Comparison of ENCODE assay signal across 8 mouse cellular contexts in genomic region chr4:129057533-129058206, GRCm38 (mm10). TPM values are rescaled to one million over a fixed set of nuclear protein-coding genes. Genes with fewer than 3 reads are reported as not detected.
DNase-seq lines count a peak whose midpoint lies in the region; ATAC-seq lines count a peak whose summit lies in the region.

No protein-coding gene starts in this region.

- H3K4me2 ChIP-seq in embryonic facial prominence, embryonic 14.5 days (ENCODE audit: low read depth, low read length) = peak overlapping the region; percentile 94
- H3K4me2 ChIP-seq in kidney, embryonic 14.5 days (replicated peaks; ENCODE audit: low read depth, low read length) = peak overlapping the region; percentile 100
- H3K4me2 ChIP-seq in limb, embryonic 15.5 days = peak overlapping the region; percentile 96

- H3K4me1 ChIP-seq in embryonic facial prominence, embryonic 14.5 days (ENCODE audit: control insufficient read depth, insufficient read depth, low read length) = peaks cover 10% of the 10 kb centered on the region
- peaks cover 9% of the 10 kb centered on the region for H3K4me1 ChIP-seq in kidney, embryonic 14.5 days (ENCODE audit: control insufficient read depth, insufficient read depth, low read length)
- H3K4me1 ChIP-seq in limb, embryonic 15.5 days = peaks cover 9% of the 10 kb centered on the region

- no peaks in the 10 kb centered on the region for H3K27me3 ChIP-seq in embryonic facial prominence, embryonic 14.5 days (replicated peaks; ENCODE audit: control insufficient read depth, insufficient read depth, low read length)
- no peaks in the 10 kb centered on the region for H3K27me3 ChIP-seq in kidney, embryonic 14.5 days (ENCODE audit: control insufficient read depth, insufficient read depth, low read length)
- H3K27me3 ChIP-seq in limb, embryonic 15.5 days = no peaks in the 10 kb centered on the region

- H3K9ac ChIP-seq in embryonic facial prominence, embryonic 14.5 days (ENCODE audit: low read depth, low read length) = peak overlapping the region; percentile 90
- H3K9ac ChIP-seq in kidney, embryonic 14.5 days (ENCODE audit: low read depth, low read length) = peak overlapping the region; percentile 94
- peak overlapping the region; percentile 91 for H3K9ac ChIP-seq in limb, embryonic 15.5 days

- peak overlapping the region; percentile 87 for H3K4me3 ChIP-seq in embryonic facial prominence, embryonic 14.5 days (ENCODE audit: low read depth, low read length)
- peak overlapping the region; percentile 85 for H3K4me3 ChIP-seq in kidney, embryonic 14.5 days (ENCODE audit: low read length)
- peak overlapping the region; percentile 83 for H3K4me3 ChIP-seq in limb, embryonic 15.5 days

- peak overlapping the region; percentile 88 for H3K27ac ChIP-seq in embryonic facial prominence, embryonic 14.5 days (replicated peaks; ENCODE audit: low read depth, low read length)
- H3K27ac ChIP-seq in kidney, embryonic 14.5 days (ENCODE audit: low read depth, low read length) = peak overlapping the region; percentile 78
- peak overlapping the region; percentile 91 for H3K27ac ChIP-seq in limb, embryonic 15.5 days

- H3K9me3 ChIP-seq in embryonic facial prominence, embryonic 14.5 days (ENCODE audit: control insufficient read depth, low read length) = no peaks in the 10 kb centered on the region
- H3K9me3 ChIP-seq in kidney, embryonic 14.5 days (ENCODE audit: control insufficient read depth, low read length) = no peaks in the 10 kb centered on the region
- no peaks in the 10 kb centered on the region for H3K9me3 ChIP-seq in limb, embryonic 15.5 days

- 7% methylated on average over 21 of the region's 44 CpGs for WGBS in embryonic facial prominence, embryonic 14.5 days
- 4% methylated on average over 44 of the region's 44 CpGs for WGBS in kidney, embryonic 14.5 days
- 4% methylated on average over 35 of the region's 44 CpGs for WGBS in limb, embryonic 15.5 days

- DNase-seq in 3T3-L1 (ENCODE audit: low read depth, low spot score) = peak; percentile 87
- peak; percentile 93 to 94 for DNase-seq in adrenal gland, postnatal 4 days (ENCODE audit: low spot score in 2 of 2)
- peak; percentile 98 for DNase-seq in embryonic facial prominence, embryonic 14.5 days (ENCODE audit: low spot score)
- DNase-seq in heart, adult 9 months (ENCODE audit: low spot score in 2 of 2) = peak; percentile 95 to 96
- peak; percentile 86 to 95 for DNase-seq in monocyte, adult 2 months (ENCODE audit: low read depth in 1 of 2, low spot score in 2 of 2)
- peak; percentile 96 to 97 for DNase-seq in spleen, postnatal 36 days (ENCODE audit: low spot score in 2 of 2)

- H3K36me3 ChIP-seq in embryonic facial prominence, embryonic 14.5 days (ENCODE audit: control insufficient read depth, insufficient read depth, low read length) = no peaks in the 10 kb centered on the region
- no peaks in the 10 kb centered on the region for H3K36me3 ChIP-seq in kidney, embryonic 14.5 days (ENCODE audit: control insufficient read depth, insufficient read depth, low read length)
- H3K36me3 ChIP-seq in limb, embryonic 15.5 days = no peaks in the 10 kb centered on the region

- ATAC-seq in embryonic facial prominence, embryonic 14.5 days (ENCODE audit: low read depth) = peak; percentile 96
- ATAC-seq in kidney, embryonic 14.5 days (ENCODE audit: low FRiP score, low TSS enrichment) = peak; percentile 96
- peak; percentile 94 for ATAC-seq in limb, embryonic 15.5 days (ENCODE audit: insufficient number of reproducible peaks, low FRiP score, low TSS enrichment, low read depth)

RNA-seq across cellular contexts. Expression of gene Rnf19b, which starts 0.4 kb away (rescaled TPM):
- 10 to 100 TPM; 23.1 to 24.6 TPM for total RNA-seq in adrenal gland, postnatal 4 days (2021)
- polyA plus RNA-seq in embryonic facial prominence, embryonic 14.5 days (2014; fragmentation: Nextera tagmentation; extraction: Ambion mirVana) = 9.7 and 11.3 TPM in 2 replicates
- polyA plus RNA-seq in kidney, embryonic 14.5 days (2014; fragmentation: Nextera tagmentation; extraction: Ambion mirVana) = 6.0 and 7.6 TPM in 2 replicates
- 9.6 and 11.5 TPM in 2 replicates for polyA plus RNA-seq in limb, embryonic 15.5 days (2015; fragmentation: Nextera tagmentation; extraction: Ambion mirVana)

RNA-seq across cellular contexts. Expression of gene Tmem54, which starts 47.7 kb away (rescaled TPM):
- 1 to 10 TPM in 1 of 2 experiments, not detected in 1; 1.1 TPM for total RNA-seq in adrenal gland, postnatal 4 days (2021)
- 6.9 and 8.4 TPM in 2 replicates for polyA plus RNA-seq in embryonic facial prominence, embryonic 14.5 days (2014; fragmentation: Nextera tagmentation; extraction: Ambion mirVana)
- 8.5 and 10.0 TPM in 2 replicates for polyA plus RNA-seq in kidney, embryonic 14.5 days (2014; fragmentation: Nextera tagmentation; extraction: Ambion mirVana)
- polyA plus RNA-seq in limb, embryonic 15.5 days (2015; fragmentation: Nextera tagmentation; extraction: Ambion mirVana) = 27.5 and 32.3 TPM in 2 replicates

Comparison
In these comparisons a context has a peak if more than half of its experiments do, and no peak if none do; other contexts are left out.
1. Peak in every context shown above with its lines: DNase-seq, ATAC-seq, H3K4me3 ChIP-seq and H3K27ac ChIP-seq.